ENCODE assay signal across 21 mouse cellular contexts in genomic region chr3:152466849-152467248, GRCm38 (mm10).
A peak's percentile ranks its signal among the peaks of the same experiment; 100 is the strongest.
DNase-seq lines count a peak whose midpoint lies in the region; ATAC-seq and TF ChIP-seq lines count a peak whose summit lies in the region.
"Had no signal": no experiment of that assay in that cellular context is flagged by ENCODE, and none has a peak within 500 bp of the region (broad histone marks: within the 10 kb centered on the region; RNA-seq: fewer than 3 reads in every experiment).

No protein-coding gene starts in this region.

- ATAC-seq in hindbrain, postnatal 0 days = peak; percentile 16; the same call in 1 of the 2 replicates
- no peak for ATAC-seq in hindbrain, embryonic 14.5 days (ENCODE audit: low FRiP score)
- ATAC-seq in erythroblast, adult 5-6 weeks (replicated peaks; ENCODE audit: low FRiP score, poor library complexity, severe bottlenecking) = 0 out of 2 replicates have a peak, but pooled peaks have one; percentile 35
- 0 out of 2 replicates have a peak, but pooled peaks have one; percentile 5 for ATAC-seq in intestine, embryonic 14.5 days (replicated peaks; ENCODE audit: low FRiP score, low TSS enrichment, low read depth)
- ATAC-seq in liver, embryonic 15.5 days (ENCODE audit: insufficient read depth) = peak; percentile 32; the same call in 1 of the 2 replicates
- ATAC-seq: forebrain, postnatal 0 days; hindbrain, embryonic 16.5 days; midbrain, embryonic 15.5 days had no signal

- no peaks in the 10 kb centered on the region for H3K9me3 ChIP-seq in hindbrain, postnatal 0 days (ENCODE audit: low read length)
- no peaks in the 10 kb centered on the region for H3K9me3 ChIP-seq in hindbrain, embryonic 14.5 days (ENCODE audit: control insufficient read depth, low read length)
- no peaks in the 10 kb centered on the region for H3K9me3 ChIP-seq in intestine, embryonic 14.5 days (ENCODE audit: control insufficient read depth, low read length)
- no peaks in the 10 kb centered on the region for H3K9me3 ChIP-seq in liver, embryonic 15.5 days (replicated peaks)
- H3K9me3 ChIP-seq: embryonic facial prominence, embryonic 13.5 days; lung, embryonic 15.5 days; megakaryocyte, embryonic 14.5 days; midbrain, embryonic 15.5 days had no signal

- no peaks in the 10 kb centered on the region for H3K36me3 ChIP-seq in hindbrain, postnatal 0 days (ENCODE audit: insufficient read depth, low read length)
- 0 out of 2 replicates have a peak, but pooled peaks cover 6% of the 10 kb centered on the region for H3K36me3 ChIP-seq in hindbrain, embryonic 14.5 days (replicated peaks; ENCODE audit: control insufficient read depth, insufficient read depth)
- peaks cover 11% of the 10 kb centered on the region for H3K36me3 ChIP-seq in intestine, embryonic 14.5 days (ENCODE audit: control insufficient read depth, insufficient read depth, low read length)
- H3K36me3 ChIP-seq in liver, embryonic 15.5 days (replicated peaks) = peaks cover 4% of the 10 kb centered on the region; the same call in 1 of the 2 replicates
- H3K36me3 ChIP-seq: lung, embryonic 15.5 days had no signal

- TF ChIP-seq CTCF in hindbrain, postnatal 0 days (IDR thresholded peaks at IDR 0.05; ENCODE audit: low read depth) = no peak

- H3K4me1 ChIP-seq in hindbrain, postnatal 0 days (ENCODE audit: insufficient read depth, low read length) = no peaks in the 10 kb centered on the region
- no peaks in the 10 kb centered on the region for H3K4me1 ChIP-seq in hindbrain, embryonic 14.5 days (replicated peaks; ENCODE audit: control insufficient read depth, insufficient read depth, low read length)
- peaks cover 7% of the 10 kb centered on the region; the same call in 1 of the 2 replicates for H3K4me1 ChIP-seq in intestine, embryonic 14.5 days (replicated peaks; ENCODE audit: control insufficient read depth, insufficient read depth, low read length)
- no peaks in the 10 kb centered on the region for H3K4me1 ChIP-seq in liver, embryonic 15.5 days (replicated peaks)
- H3K4me1 ChIP-seq: lung, embryonic 15.5 days; midbrain, embryonic 15.5 days had no signal

- H3K9ac ChIP-seq in hindbrain, postnatal 0 days (replicated peaks; ENCODE audit: low read length) = no peak overlapping the region
- H3K9ac ChIP-seq in hindbrain, embryonic 14.5 days = no peak overlapping the region
- no peak overlapping the region for H3K9ac ChIP-seq in intestine, embryonic 14.5 days (ENCODE audit: low read length)
- no peak overlapping the region for H3K9ac ChIP-seq in liver, embryonic 15.5 days
- H3K9ac ChIP-seq: embryonic facial prominence, embryonic 13.5 days; forebrain, postnatal 0 days; lung, embryonic 15.5 days; midbrain, embryonic 15.5 days had no signal

- no peaks in the 10 kb centered on the region for H3K27me3 ChIP-seq in hindbrain, postnatal 0 days (ENCODE audit: insufficient read depth, low read length)
- H3K27me3 ChIP-seq in hindbrain, embryonic 14.5 days (ENCODE audit: control insufficient read depth, insufficient read depth, low read length) = no peaks in the 10 kb centered on the region
- H3K27me3 ChIP-seq in intestine, embryonic 14.5 days (replicated peaks; ENCODE audit: control insufficient read depth, insufficient read depth, low read length) = no peaks in the 10 kb centered on the region
- no peaks in the 10 kb centered on the region for H3K27me3 ChIP-seq in liver, embryonic 15.5 days
- H3K27me3 ChIP-seq: embryonic facial prominence, embryonic 13.5 days; lung, embryonic 15.5 days; midbrain, embryonic 15.5 days had no signal

- DNase-seq in hindbrain, postnatal 0 days (ENCODE audit: low spot score) = no peak
- DNase-seq in hindbrain, embryonic 14.5 days (ENCODE audit: low spot score) = no peak
- no peak for DNase-seq in intestine, embryonic 14.5 days (ENCODE audit: low spot score)
- DNase-seq in retina, postnatal 1 day = no peak
- DNase-seq in kidney, adult 9 months = no peak
- no peak for DNase-seq in cerebellum, adult 8-10 months
- DNase-seq: adrenal gland, adult 2 months; cerebellum, adult 9-11 months; forebrain, postnatal 0 days; gastrocnemius, postnatal 36 days; kidney, postnatal 36 days; thymus, adult 2 months had no signal

- no peak overlapping the region for H3K4me2 ChIP-seq in hindbrain, postnatal 0 days (ENCODE audit: low read depth, low read length)
- H3K4me2 ChIP-seq in hindbrain, embryonic 14.5 days (replicated peaks) = no peak overlapping the region
- no peak overlapping the region for H3K4me2 ChIP-seq in intestine, embryonic 14.5 days (ENCODE audit: low read length)
- no peak overlapping the region for H3K4me2 ChIP-seq in liver, embryonic 15.5 days
- H3K4me2 ChIP-seq: embryonic facial prominence, embryonic 13.5 days; heart, embryonic 11.5 days; lung, embryonic 15.5 days; midbrain, embryonic 15.5 days had no signal

- H3K4me3 ChIP-seq in hindbrain, postnatal 0 days (ENCODE audit: low read length) = no peak overlapping the region
- H3K4me3 ChIP-seq in hindbrain, embryonic 14.5 days (replicated peaks; ENCODE audit: low read length) = no peak overlapping the region
- no peak overlapping the region for H3K4me3 ChIP-seq in intestine, embryonic 14.5 days (ENCODE audit: low read depth, low read length)
- H3K4me3 ChIP-seq in liver, embryonic 15.5 days (replicated peaks) = no peak overlapping the region
- H3K4me3 ChIP-seq: embryonic facial prominence, embryonic 13.5 days; lung, embryonic 15.5 days; megakaryocyte, embryonic 14.5 days; midbrain, embryonic 15.5 days; myocyte had no signal

- H3K27ac ChIP-seq in hindbrain, postnatal 0 days = no peak overlapping the region
- no peak overlapping the region for H3K27ac ChIP-seq in hindbrain, embryonic 14.5 days
- H3K27ac ChIP-seq in intestine, embryonic 14.5 days (ENCODE audit: low read depth) = no peak overlapping the region
- no peak overlapping the region for H3K27ac ChIP-seq in liver, embryonic 15.5 days (replicated peaks)
- H3K27ac ChIP-seq: embryonic facial prominence, embryonic 13.5 days; lung, embryonic 15.5 days; midbrain, embryonic 15.5 days had no signal

- WGBS in hindbrain, postnatal 0 days = 94% methylated on average over 9 of the region's 9 CpGs
- WGBS in hindbrain, embryonic 14.5 days = 95% methylated on average over 9 of the region's 9 CpGs
- WGBS in intestine, embryonic 14.5 days = 82% methylated on average over 9 of the region's 9 CpGs
- WGBS in liver, embryonic 15.5 days (ENCODE audit: insufficient replicate concordance) = 58% methylated on average over 9 of the region's 9 CpGs
